In the genomic region with DNA sequence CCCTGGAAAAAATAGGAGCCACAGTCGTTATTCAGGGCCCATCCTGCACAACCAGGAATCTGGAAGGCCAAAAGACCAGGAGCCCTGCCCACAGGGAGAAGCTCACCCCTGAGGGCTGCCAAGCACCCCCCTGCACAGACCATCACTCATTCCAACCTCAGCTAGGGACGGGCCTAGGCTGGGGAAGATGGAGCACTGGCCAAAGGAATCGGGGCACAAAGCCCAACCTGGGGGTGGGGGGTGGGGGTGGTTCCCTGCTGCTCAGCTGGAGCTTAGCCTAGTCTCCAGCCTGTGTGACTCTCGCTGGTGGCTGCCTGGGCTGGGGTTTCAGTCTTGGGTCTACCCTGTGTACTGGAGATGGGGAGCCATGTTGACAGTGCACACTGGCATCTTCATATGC, we compare ENCODE assay signal across 12 mouse cellular contexts. TPM values are rescaled to one million over a fixed set of nuclear protein-coding genes. Genes with fewer than 3 reads are reported as not detected.
DNase-seq lines count a peak whose midpoint lies in the region; ATAC-seq and TF ChIP-seq lines count a peak whose summit lies in the region.
"Had no signal": no experiment of that assay in that cellular context is flagged by ENCODE, and none has a peak within 500 bp of the region (broad histone marks: within the 10 kb centered on the region; RNA-seq: fewer than 3 reads in every experiment).

No protein-coding gene starts in this region.

- peak overlapping the region; percentile 25; the same call in 1 of the 2 replicates for H3K27ac ChIP-seq in forebrain, embryonic 10.5 days
- no peak overlapping the region for H3K27ac ChIP-seq in forebrain, embryonic 13.5 days
- H3K27ac ChIP-seq in intestine, embryonic 15.5 days, result peak overlapping the region; percentile 82
- H3K27ac ChIP-seq in intestine, postnatal 0 days (ENCODE audit: low read depth, low read length), result no peak overlapping the region
- H3K27ac ChIP-seq in midbrain, embryonic 13.5 days, result no peak overlapping the region
- H3K27ac ChIP-seq in midbrain, embryonic 15.5 days, result no peak overlapping the region
- H3K27ac ChIP-seq in stomach, embryonic 15.5 days, result peak overlapping the region; percentile 31; the same call in 1 of the 2 replicates
- H3K27ac ChIP-seq: limb, embryonic 15.5 days; midbrain, embryonic 12.5 days had no signal

- H3K9me3 ChIP-seq in forebrain, embryonic 10.5 days, result no peaks in the 10 kb centered on the region
- H3K9me3 ChIP-seq in forebrain, embryonic 13.5 days (replicated peaks), result no peaks in the 10 kb centered on the region
- no peaks in the 10 kb centered on the region; the same call in 1 of the 2 replicates for H3K9me3 ChIP-seq in intestine, embryonic 15.5 days
- H3K9me3 ChIP-seq in intestine, postnatal 0 days (ENCODE audit: control insufficient read depth), result no peaks in the 10 kb centered on the region
- H3K9me3 ChIP-seq in midbrain, embryonic 13.5 days, result no peaks in the 10 kb centered on the region
- no peaks in the 10 kb centered on the region for H3K9me3 ChIP-seq in midbrain, embryonic 15.5 days
- no peaks in the 10 kb centered on the region for H3K9me3 ChIP-seq in stomach, embryonic 15.5 days
- H3K9me3 ChIP-seq: limb, embryonic 15.5 days; midbrain, embryonic 12.5 days had no signal

- 45% methylated on average over 4 of the region's 4 CpGs for WGBS in forebrain, embryonic 10.5 days
- whole genome bisulfite sequencing in forebrain, embryonic 13.5 days, result 46% methylated on average over 4 of the region's 4 CpGs
- 47% methylated on average over 4 of the region's 4 CpGs for WGBS in intestine, embryonic 15.5 days
- WGBS in intestine, postnatal 0 days, result 52% methylated on average over 4 of the region's 4 CpGs
- WGBS in midbrain, embryonic 13.5 days, result 23% methylated on average over 4 of the region's 4 CpGs
- WGBS in midbrain, embryonic 15.5 days, result 22% methylated on average over 4 of the region's 4 CpGs
- WGBS in stomach, embryonic 15.5 days, result 32% methylated on average over 4 of the region's 4 CpGs

- peaks cover 51% of the 10 kb centered on the region for H3K36me3 ChIP-seq in forebrain, embryonic 10.5 days (replicated peaks)
- peaks cover 48% of the 10 kb centered on the region for H3K36me3 ChIP-seq in forebrain, embryonic 13.5 days (ENCODE audit: poor library complexity, severe bottlenecking)
- H3K36me3 ChIP-seq in intestine, embryonic 15.5 days, result peaks cover 35% of the 10 kb centered on the region
- H3K36me3 ChIP-seq in intestine, postnatal 0 days (ENCODE audit: control insufficient read depth, insufficient read depth), result peaks cover 43% of the 10 kb centered on the region
- peaks cover 47% of the 10 kb centered on the region for H3K36me3 ChIP-seq in midbrain, embryonic 13.5 days
- H3K36me3 ChIP-seq in midbrain, embryonic 15.5 days (replicated peaks), result peaks cover 39% of the 10 kb centered on the region
- H3K36me3 ChIP-seq in stomach, embryonic 15.5 days, result peaks cover 27% of the 10 kb centered on the region

- TF ChIP-seq CTCF in intestine, postnatal 0 days (IDR thresholded peaks at IDR 0.05; ENCODE audit: low read depth), result no peak

- H3K27me3 ChIP-seq in forebrain, embryonic 10.5 days (ENCODE audit: poor library complexity, severe bottlenecking), result peaks cover 45% of the 10 kb centered on the region
- peaks cover 34% of the 10 kb centered on the region for H3K27me3 ChIP-seq in forebrain, embryonic 13.5 days
- H3K27me3 ChIP-seq in intestine, embryonic 15.5 days (replicated peaks), result no peaks in the 10 kb centered on the region
- H3K27me3 ChIP-seq in intestine, postnatal 0 days (replicated peaks; ENCODE audit: control insufficient read depth, insufficient read depth, low read length), result no peaks in the 10 kb centered on the region
- peaks cover 44% of the 10 kb centered on the region for H3K27me3 ChIP-seq in midbrain, embryonic 13.5 days
- no peaks in the 10 kb centered on the region; the same call in 1 of the 2 replicates for H3K27me3 ChIP-seq in midbrain, embryonic 15.5 days (replicated peaks)
- H3K27me3 ChIP-seq in stomach, embryonic 15.5 days (replicated peaks), result no peaks in the 10 kb centered on the region

- no peak for ATAC-seq in forebrain, embryonic 13.5 days
- ATAC-seq in intestine, embryonic 15.5 days, result no peak
- no peak for ATAC-seq in intestine, postnatal 0 days
- 0 out of 2 replicates have a peak, but pooled peaks have one; percentile 18 for ATAC-seq in midbrain, embryonic 13.5 days
- ATAC-seq in midbrain, embryonic 15.5 days (replicated peaks), result no peak
- no peak for ATAC-seq in stomach, embryonic 15.5 days (ENCODE audit: insufficient read depth, low FRiP score, low read depth)

- H3K9ac ChIP-seq in forebrain, embryonic 13.5 days, result no peak overlapping the region
- H3K9ac ChIP-seq in intestine, embryonic 15.5 days, result 0 out of 2 replicates have a peak overlapping the region, but pooled peaks have one; percentile 8
- no peak overlapping the region for H3K9ac ChIP-seq in intestine, postnatal 0 days (ENCODE audit: low read depth, low read length)
- H3K9ac ChIP-seq in midbrain, embryonic 13.5 days (replicated peaks), result no peak overlapping the region
- no peak overlapping the region for H3K9ac ChIP-seq in midbrain, embryonic 15.5 days
- no peak overlapping the region for H3K9ac ChIP-seq in stomach, embryonic 15.5 days
- H3K9ac ChIP-seq: limb, embryonic 15.5 days; midbrain, embryonic 12.5 days had no signal

- DNase-seq in forebrain, embryonic 10.5 days (ENCODE audit: extremely low spot score, low spot score), result no peak
- no peak for DNase-seq in urinary bladder, adult 18-20 months (ENCODE audit: low spot score in 2 of 2)
- DNase-seq: adrenal gland, postnatal 25 days had no signal

- no peak overlapping the region for H3K4me2 ChIP-seq in forebrain, embryonic 13.5 days
- H3K4me2 ChIP-seq in intestine, embryonic 15.5 days (replicated peaks), result peak overlapping the region; percentile 78
- no peak overlapping the region for H3K4me2 ChIP-seq in intestine, postnatal 0 days (replicated peaks; ENCODE audit: low read depth)
- no peak overlapping the region for H3K4me2 ChIP-seq in midbrain, embryonic 13.5 days (replicated peaks)
- no peak overlapping the region for H3K4me2 ChIP-seq in midbrain, embryonic 15.5 days
- H3K4me2 ChIP-seq in stomach, embryonic 15.5 days, result 0 out of 2 replicates have a peak overlapping the region, but pooled peaks have one; percentile 3
- H3K4me2 ChIP-seq: limb, embryonic 15.5 days; midbrain, embryonic 12.5 days had no signal

- peaks cover 32% of the 10 kb centered on the region for H3K4me1 ChIP-seq in forebrain, embryonic 10.5 days
- H3K4me1 ChIP-seq in forebrain, embryonic 13.5 days, result peaks cover 11% of the 10 kb centered on the region
- H3K4me1 ChIP-seq in intestine, embryonic 15.5 days (replicated peaks), result peaks cover 39% of the 10 kb centered on the region
- 0 out of 2 replicates have a peak, but pooled peaks cover 11% of the 10 kb centered on the region for H3K4me1 ChIP-seq in intestine, postnatal 0 days (replicated peaks; ENCODE audit: control insufficient read depth, insufficient read depth, low read length)
- peaks cover 24% of the 10 kb centered on the region for H3K4me1 ChIP-seq in midbrain, embryonic 13.5 days (replicated peaks)
- peaks cover 9% of the 10 kb centered on the region for H3K4me1 ChIP-seq in midbrain, embryonic 15.5 days
- peaks cover 37% of the 10 kb centered on the region for H3K4me1 ChIP-seq in stomach, embryonic 15.5 days

- H3K4me3 ChIP-seq in forebrain, embryonic 10.5 days, result 0 out of 2 replicates have a peak overlapping the region, but pooled peaks have one; percentile 1
- no peak overlapping the region for H3K4me3 ChIP-seq in forebrain, embryonic 13.5 days
- H3K4me3 ChIP-seq in intestine, embryonic 15.5 days (replicated peaks), result no peak overlapping the region
- no peak overlapping the region for H3K4me3 ChIP-seq in intestine, postnatal 0 days (ENCODE audit: low read depth, low read length)
- no peak overlapping the region for H3K4me3 ChIP-seq in midbrain, embryonic 13.5 days (replicated peaks)
- H3K4me3 ChIP-seq in midbrain, embryonic 15.5 days, result no peak overlapping the region
- H3K4me3 ChIP-seq in stomach, embryonic 15.5 days (replicated peaks), result no peak overlapping the region
- H3K4me3 ChIP-seq: limb, embryonic 15.5 days; midbrain, embryonic 12.5 days had no signal

RNA-seq across cellular contexts. Expression of gene Smim1, which starts 3.2 kb away (rescaled TPM):
- 22.1 and 27.4 TPM in 2 replicates for polyA plus RNA-seq in forebrain, embryonic 10.5 days (2016; fragmentation: Nextera tagmentation; extraction: Ambion mirVana)
- 2.2 TPM in 2 replicates for polyA plus RNA-seq in forebrain, embryonic 13.5 days (2015; fragmentation: Nextera tagmentation; extraction: Ambion mirVana)
- 124 and 154 TPM in 2 replicates for polyA plus RNA-seq in intestine, embryonic 15.5 days (2015; fragmentation: Nextera tagmentation; extraction: Ambion mirVana)
- polyA plus RNA-seq in intestine, postnatal 0 days (2015; fragmentation: Nextera tagmentation; extraction: Ambion mirVana), result 160 and 174 TPM in 2 replicates
- 4.7 and 6.1 TPM in 2 replicates for polyA plus RNA-seq in midbrain, embryonic 13.5 days (2015; fragmentation: Nextera tagmentation; extraction: Ambion mirVana)
- polyA plus RNA-seq in midbrain, embryonic 15.5 days (2015; fragmentation: Nextera tagmentation; extraction: Ambion mirVana), result 8.2 and 11.5 TPM in 2 replicates
- 62.3 and 73.8 TPM in 2 replicates for polyA plus RNA-seq in stomach, embryonic 15.5 days (2015; fragmentation: Nextera tagmentation; extraction: Ambion mirVana)

RNA-seq across cellular contexts. Expression of gene Lrrc47, which starts 11.3 kb away (rescaled TPM):
- polyA plus RNA-seq in forebrain, embryonic 10.5 days (2016; fragmentation: Nextera tagmentation; extraction: Ambion mirVana), result 20.1 and 21.9 TPM in 2 replicates
- 20.3 and 20.9 TPM in 2 replicates for polyA plus RNA-seq in forebrain, embryonic 13.5 days (2015; fragmentation: Nextera tagmentation; extraction: Ambion mirVana)
- polyA plus RNA-seq in intestine, embryonic 15.5 days (2015; fragmentation: Nextera tagmentation; extraction: Ambion mirVana), result 22.3 and 23.3 TPM in 2 replicates
- 13.1 and 15.8 TPM in 2 replicates for polyA plus RNA-seq in intestine, postnatal 0 days (2015; fragmentation: Nextera tagmentation; extraction: Ambion mirVana)
- polyA plus RNA-seq in midbrain, embryonic 13.5 days (2015; fragmentation: Nextera tagmentation; extraction: Ambion mirVana), result 21.2 and 24.7 TPM in 2 replicates
- polyA plus RNA-seq in midbrain, embryonic 15.5 days (2015; fragmentation: Nextera tagmentation; extraction: Ambion mirVana), result 23.1 and 25.6 TPM in 2 replicates
- polyA plus RNA-seq in stomach, embryonic 15.5 days (2015; fragmentation: Nextera tagmentation; extraction: Ambion mirVana), result 20.9 and 23.5 TPM in 2 replicates

RNA-seq across cellular contexts. Expression of gene Ccdc27, which starts 19.6 kb away (rescaled TPM):
- polyA plus RNA-seq in forebrain, embryonic 10.5 days (2016; fragmentation: Nextera tagmentation; extraction: Ambion mirVana), result not detected in 2 replicates
- polyA plus RNA-seq in forebrain, embryonic 13.5 days (2015; fragmentation: Nextera tagmentation; extraction: Ambion mirVana), result not detected in 2 replicates
- polyA plus RNA-seq in intestine, embryonic 15.5 days (2015; fragmentation: Nextera tagmentation; extraction: Ambion mirVana), result not detected in 2 replicates
- polyA plus RNA-seq in intestine, postnatal 0 days (2015; fragmentation: Nextera tagmentation; extraction: Ambion mirVana), result 0.05 TPM in 1 of 2 replicates, not detected in the other
- not detected in 2 replicates for polyA plus RNA-seq in midbrain, embryonic 13.5 days (2015; fragmentation: Nextera tagmentation; extraction: Ambion mirVana)
- not detected in 2 replicates for polyA plus RNA-seq in midbrain, embryonic 15.5 days (2015; fragmentation: Nextera tagmentation; extraction: Ambion mirVana)
- 0.14 TPM in 1 of 2 replicates, not detected in the other for polyA plus RNA-seq in stomach, embryonic 15.5 days (2015; fragmentation: Nextera tagmentation; extraction: Ambion mirVana)
- polyA plus RNA-seq: limb, embryonic 15.5 days; midbrain, embryonic 12.5 days; urinary bladder, adult 2 months had no signal

RNA-seq across cellular contexts. Expression of gene Cep104, which starts 47.9 kb away (rescaled TPM):
- polyA plus RNA-seq in forebrain, embryonic 10.5 days (2016; fragmentation: Nextera tagmentation; extraction: Ambion mirVana), result 20.0 and 22.0 TPM in 2 replicates
- polyA plus RNA-seq in forebrain, embryonic 13.5 days (2015; fragmentation: Nextera tagmentation; extraction: Ambion mirVana), result 19.9 and 20.4 TPM in 2 replicates
- polyA plus RNA-seq in intestine, embryonic 15.5 days (2015; fragmentation: Nextera tagmentation; extraction: Ambion mirVana), result 10.8 and 11.0 TPM in 2 replicates
- 3.8 and 4.0 TPM in 2 replicates for polyA plus RNA-seq in intestine, postnatal 0 days (2015; fragmentation: Nextera tagmentation; extraction: Ambion mirVana)
- 18.0 and 20.4 TPM in 2 replicates for polyA plus RNA-seq in midbrain, embryonic 13.5 days (2015; fragmentation: Nextera tagmentation; extraction: Ambion mirVana)
- 21.0 and 21.9 TPM in 2 replicates for polyA plus RNA-seq in midbrain, embryonic 15.5 days (2015; fragmentation: Nextera tagmentation; extraction: Ambion mirVana)
- 14.1 and 15.8 TPM in 2 replicates for polyA plus RNA-seq in stomach, embryonic 15.5 days (2015; fragmentation: Nextera tagmentation; extraction: Ambion mirVana)

RNA-seq across cellular contexts. Expression of gene Dffb, which starts 47.9 kb away (rescaled TPM):
- 13.5 and 14.8 TPM in 2 replicates for polyA plus RNA-seq in forebrain, embryonic 10.5 days (2016; fragmentation: Nextera tagmentation; extraction: Ambion mirVana)
- polyA plus RNA-seq in forebrain, embryonic 13.5 days (2015; fragmentation: Nextera tagmentation; extraction: Ambion mirVana), result 12.4 and 12.7 TPM in 2 replicates
- polyA plus RNA-seq in intestine, embryonic 15.5 days (2015; fragmentation: Nextera tagmentation; extraction: Ambion mirVana), result 14.1 and 15.3 TPM in 2 replicates
- polyA plus RNA-seq in intestine, postnatal 0 days (2015; fragmentation: Nextera tagmentation; extraction: Ambion mirVana), result 6.5 and 6.7 TPM in 2 replicates
- polyA plus RNA-seq in midbrain, embryonic 13.5 days (2015; fragmentation: Nextera tagmentation; extraction: Ambion mirVana), result 12.0 and 13.0 TPM in 2 replicates
- 11.5 and 12.6 TPM in 2 replicates for polyA plus RNA-seq in midbrain, embryonic 15.5 days (2015; fragmentation: Nextera tagmentation; extraction: Ambion mirVana)
- 11.5 and 13.8 TPM in 2 replicates for polyA plus RNA-seq in stomach, embryonic 15.5 days (2015; fragmentation: Nextera tagmentation; extraction: Ambion mirVana)

Comparison
In these comparisons a context has a peak if more than half of its experiments do, and no peak if none do; other contexts are left out.
1. H3K27ac ChIP-seq: peak in forebrain, embryonic 10.5 days (single experiment), intestine, embryonic 15.5 days (single experiment) and stomach, embryonic 15.5 days (single experiment); none in forebrain, embryonic 13.5 days (single experiment), intestine, postnatal 0 days (single experiment), midbrain, embryonic 13.5 days (single experiment) and midbrain, embryonic 15.5 days (single experiment).
2. H3K4me2 ChIP-seq: peak in intestine, embryonic 15.5 days (single experiment) and stomach, embryonic 15.5 days (single experiment); none in forebrain, embryonic 13.5 days (single experiment), intestine, postnatal 0 days (single experiment), midbrain, embryonic 13.5 days (single experiment) and midbrain, embryonic 15.5 days (single experiment).